ENCODE assay signal across 9 mouse cellular contexts in genomic region chr2:145884036-145884912, GRCm38 (mm10). TPM values are rescaled to one million over a fixed set of nuclear protein-coding genes. Genes with fewer than 3 reads are reported as not detected.
DNase-seq lines count a peak whose midpoint lies in the region; ATAC-seq lines count a peak whose summit lies in the region.
"Had no signal": no experiment of that assay in that cellular context is flagged by ENCODE, and none has a peak within 500 bp of the region (broad histone marks: within the 10 kb centered on the region; RNA-seq: fewer than 3 reads in every experiment).

No protein-coding gene starts in this region.

- H3K4me1 ChIP-seq in hindbrain, embryonic 15.5 days (replicated peaks), result no peaks in the 10 kb centered on the region
- H3K4me1 ChIP-seq in liver, embryonic 13.5 days (replicated peaks), result peaks cover 15% of the 10 kb centered on the region; the same call in 1 of the 2 replicates

- no peaks in the 10 kb centered on the region for H3K9me3 ChIP-seq in hindbrain, embryonic 15.5 days
- H3K9me3 ChIP-seq in liver, embryonic 13.5 days (replicated peaks), result no peaks in the 10 kb centered on the region; the same call in 1 of the 2 replicates

- 53% methylated on average over 17 of the region's 17 CpGs for WGBS in hindbrain, embryonic 15.5 days
- WGBS in liver, embryonic 13.5 days (ENCODE audit: insufficient replicate concordance), result 22% methylated on average over 17 of the region's 17 CpGs

- DNase-seq in frontal cortex, adult 2 months (ENCODE audit: extremely low spot score in 1 of 2, low spot score in 1 of 2), result no peak
- DNase-seq in R1 (ENCODE audit: low read depth, low spot score), result peak; percentile 76
- no peak for DNase-seq in liver, embryonic 13.5 days
- DNase-seq in layer of hippocampus, adult 11-12 months (ENCODE audit: low spot score), result no peak
- no peak for DNase-seq in ovary, postnatal 36 days (ENCODE audit: low spot score)
- no peak for DNase-seq in cerebellum, postnatal 14 days

- ATAC-seq in frontal cortex, adult (ENCODE audit: low TSS enrichment), result peak; percentile 4; the same call in 1 of the 2 replicates
- no peak for ATAC-seq in hindbrain, embryonic 15.5 days (ENCODE audit: low FRiP score, low read depth)
- no peak for ATAC-seq in liver, embryonic 13.5 days (ENCODE audit: low read depth)

- H3K27me3 ChIP-seq in hindbrain, embryonic 15.5 days, result no peaks in the 10 kb centered on the region
- H3K27me3 ChIP-seq in liver, embryonic 13.5 days, result no peaks in the 10 kb centered on the region

- no peak overlapping the region for H3K4me2 ChIP-seq in hindbrain, embryonic 15.5 days
- no peak overlapping the region for H3K4me2 ChIP-seq in liver, embryonic 13.5 days

- H3K4me3 ChIP-seq in hindbrain, embryonic 15.5 days, result no peak overlapping the region
- H3K4me3 ChIP-seq in liver, embryonic 13.5 days (replicated peaks), result no peak overlapping the region
- H3K4me3 ChIP-seq: erythroblast, embryonic 14.5 days had no signal

- no peak overlapping the region for H3K9ac ChIP-seq in hindbrain, embryonic 15.5 days
- no peak overlapping the region for H3K9ac ChIP-seq in liver, embryonic 13.5 days

- peak overlapping the region; percentile 51 for H3K27ac ChIP-seq in hindbrain, embryonic 15.5 days (replicated peaks)
- peak overlapping the region; percentile 39 for H3K27ac ChIP-seq in liver, embryonic 13.5 days

- H3K36me3 ChIP-seq in hindbrain, embryonic 15.5 days, result peaks cover 11% of the 10 kb centered on the region
- no peaks in the 10 kb centered on the region for H3K36me3 ChIP-seq in liver, embryonic 13.5 days

RNA-seq across cellular contexts. Expression of gene Naa20, which starts 17.6 kb away (rescaled TPM):
- 71.1 and 90.5 TPM in 2 replicates for polyA plus RNA-seq in frontal cortex, adult 2 months (2012; rRNA removed)
- 126 TPM in 2 replicates for polyA plus RNA-seq in hindbrain, embryonic 15.5 days (2015; fragmentation: Nextera tagmentation; extraction: Ambion mirVana)
- 76.7 and 82.1 TPM in 2 replicates for polyA plus RNA-seq in liver, embryonic 13.5 days (2015; fragmentation: Nextera tagmentation; extraction: Ambion mirVana)

RNA-seq across cellular contexts. Expression of gene Cfap61, which starts 50.3 kb away (rescaled TPM):
- 4.0 TPM in 2 replicates for polyA plus RNA-seq in frontal cortex, adult 2 months (2012; rRNA removed)
- polyA plus RNA-seq in hindbrain, embryonic 15.5 days (2015; fragmentation: Nextera tagmentation; extraction: Ambion mirVana), result 2.9 and 4.8 TPM in 2 replicates
- polyA plus RNA-seq in liver, embryonic 13.5 days (2015; fragmentation: Nextera tagmentation; extraction: Ambion mirVana), result 0.10 and 0.17 TPM in 2 replicates
- polyA plus RNA-seq: erythroblast, embryonic 14.5 days had no signal

RNA-seq across cellular contexts. Expression of gene Crnkl1, which starts 50.5 kb away (rescaled TPM):
- 10.1 and 11.8 TPM in 2 replicates for polyA plus RNA-seq in frontal cortex, adult 2 months (2012; rRNA removed)
- polyA plus RNA-seq in hindbrain, embryonic 15.5 days (2015; fragmentation: Nextera tagmentation; extraction: Ambion mirVana), result 21.4 and 25.0 TPM in 2 replicates
- polyA plus RNA-seq in liver, embryonic 13.5 days (2015; fragmentation: Nextera tagmentation; extraction: Ambion mirVana), result 21.4 and 25.4 TPM in 2 replicates
